Mouse (Mus musculus): ENCODE measurements at regions not wholly inside any gene's neighbourhood (a gene's known extent, or its start where the extent isn't known, plus 50 kb on each side); places are given as distances from the start of the nearest gene placed in this dataset.
A peak's percentile ranks its signal among the peaks of the same experiment; 100 is the strongest.

- H3K36me3 ChIP-seq (ENCODE audit: control insufficient read depth, insufficient read depth, low read length), result no peaks in the 10 kb centered on the region
- WGBS, result 95% methylated on average over 3 of the region's 3 CpGs
- DNase-seq, result no peak
- H3K27ac ChIP-seq (ENCODE audit: control insufficient read depth, insufficient read depth, low read length), result no peak overlapping the region
- H3K27me3 ChIP-seq (ENCODE audit: control insufficient read depth, insufficient read depth, low read length), result no peaks in the 10 kb centered on the region
- no peak overlapping the region for H3K4me3 ChIP-seq (ENCODE audit: control insufficient read depth, insufficient read depth, low read length)
- no peak for TF ChIP-seq CTCF (IDR thresholded peaks at IDR 0.05; ENCODE audit: borderline replicate concordance, control insufficient read depth, extremely low read depth, insufficient read depth, low read length, poor library complexity)
- no peak for TF ChIP-seq POLR2A (IDR thresholded peaks at IDR 0.05; ENCODE audit: control insufficient read depth, extremely low read depth, insufficient read depth, low read length, poor library complexity)
- no peaks in the 10 kb centered on the region; the same call in 1 of the 2 replicates for H3K4me1 ChIP-seq (replicated peaks; ENCODE audit: control insufficient read depth, insufficient read depth, low read length)
These were observed 447.5 kb downstream of the Gsdmc2 start for GRCm38 (mm10) chr15:63397485-63397884.

DNA sequence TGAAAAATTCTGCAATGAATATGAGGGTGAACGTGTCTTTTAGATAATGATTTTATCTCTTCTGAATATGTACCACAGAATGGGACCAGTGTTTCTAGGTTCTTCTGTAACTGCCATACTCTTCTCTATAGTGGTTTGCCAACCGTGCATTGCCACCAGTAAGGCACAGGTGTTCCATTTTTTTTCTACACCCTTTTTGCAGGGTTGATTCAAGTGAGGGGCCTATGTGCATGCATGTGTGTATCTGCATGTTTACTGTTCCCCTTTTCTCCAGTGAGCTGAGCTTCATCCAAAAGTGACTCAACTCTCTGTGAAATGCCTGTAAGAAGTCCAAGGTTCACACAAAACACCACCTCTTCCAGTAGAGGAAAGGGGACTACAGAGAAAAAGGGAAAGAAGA is 467.7 kb downstream of the Gsdmc2 start:
- DNase-seq, result peak; percentile 25
- Histone ChIP-seq H3K36me3 (ENCODE audit: control insufficient read depth, insufficient read depth, low read length) (no peaks in the 10 kb centered on the region), H3K27ac (ENCODE audit: control insufficient read depth, insufficient read depth, low read length) (peak overlapping the region; percentile 7; the same call in 1 of the 2 replicates), H3K27me3 (ENCODE audit: control insufficient read depth, insufficient read depth, low read length) (no peaks in the 10 kb centered on the region), H3K4me3 (ENCODE audit: control insufficient read depth, insufficient read depth, low read length) (no peak overlapping the region), H3K4me1 (replicated peaks; ENCODE audit: control insufficient read depth, insufficient read depth, low read length) (peaks cover 4% of the 10 kb centered on the region; the same call in 1 of the 2 replicates)
- no peak for TF ChIP-seq POLR2A (IDR thresholded peaks at IDR 0.05; ENCODE audit: control insufficient read depth, extremely low read depth, insufficient read depth, low read length, poor library complexity)
- no peak for TF ChIP-seq CTCF (IDR thresholded peaks at IDR 0.05; ENCODE audit: borderline replicate concordance, control insufficient read depth, extremely low read depth, insufficient read depth, low read length, poor library complexity)
- WGBS, result 8% methylated on average over 2 of the region's 2 CpGs

DNA sequence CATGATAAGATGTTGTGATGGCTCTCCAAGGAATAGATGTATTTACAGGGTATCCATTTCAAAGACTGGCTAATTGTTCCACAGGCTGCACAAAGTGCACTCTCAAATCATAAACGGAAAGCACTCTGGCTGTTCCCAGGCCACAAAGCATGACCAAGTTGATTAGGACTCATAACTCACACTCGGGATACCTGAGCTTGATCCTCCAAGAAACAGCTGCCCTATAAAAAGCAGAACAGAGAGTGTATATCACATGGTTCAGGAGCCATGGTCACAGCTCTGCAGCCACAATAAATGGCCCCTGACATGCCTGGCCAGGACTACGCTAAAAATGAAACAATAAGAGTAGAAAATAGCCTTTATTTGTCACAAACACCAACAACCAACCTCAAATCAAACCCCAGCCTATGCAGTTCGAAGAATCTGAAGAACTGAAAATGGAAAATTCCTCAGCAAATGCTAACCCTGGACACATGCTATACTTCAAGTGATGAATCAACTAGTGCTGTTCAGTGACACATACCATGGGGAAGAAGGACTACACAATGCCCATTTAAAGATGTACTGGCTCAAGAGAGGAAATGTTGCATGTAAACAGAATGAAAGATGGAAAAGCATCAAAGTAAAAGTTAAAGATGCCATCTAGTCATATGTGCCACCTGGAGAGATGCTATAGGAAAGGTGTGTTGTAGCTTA is 473.5 kb downstream of the Gsdmc2 start:
- 93% methylated on average over 4 of the region's 4 CpGs for WGBS
- H3K27me3 ChIP-seq (ENCODE audit: control insufficient read depth, insufficient read depth, low read length), result no peaks in the 10 kb centered on the region
- no peaks in the 10 kb centered on the region for H3K4me1 ChIP-seq (replicated peaks; ENCODE audit: control insufficient read depth, insufficient read depth, low read length)
- TF ChIP-seq CTCF (IDR thresholded peaks at IDR 0.05; ENCODE audit: borderline replicate concordance, control insufficient read depth, extremely low read depth, insufficient read depth, low read length, poor library complexity) (no peak), POLR2A (IDR thresholded peaks at IDR 0.05; ENCODE audit: control insufficient read depth, extremely low read depth, insufficient read depth, low read length, poor library complexity) (no peak)
- H3K36me3 ChIP-seq (ENCODE audit: control insufficient read depth, insufficient read depth, low read length), result no peaks in the 10 kb centered on the region
- H3K4me3 ChIP-seq (ENCODE audit: control insufficient read depth, insufficient read depth, low read length), result no peak overlapping the region
- DNase-seq, result no peak
- no peak overlapping the region for H3K27ac ChIP-seq (ENCODE audit: control insufficient read depth, insufficient read depth, low read length)

GRCm38 (mm10) chr15:63364473-63364872 is 480.5 kb downstream of the Gsdmc2 start:
- no peak for TF ChIP-seq CTCF (IDR thresholded peaks at IDR 0.05; ENCODE audit: borderline replicate concordance, control insufficient read depth, extremely low read depth, insufficient read depth, low read length, poor library complexity)
- Histone ChIP-seq H3K27me3 (ENCODE audit: control insufficient read depth, insufficient read depth, low read length) (no peaks in the 10 kb centered on the region), H3K4me3 (ENCODE audit: control insufficient read depth, insufficient read depth, low read length) (no peak overlapping the region), H3K27ac (ENCODE audit: control insufficient read depth, insufficient read depth, low read length) (no peak overlapping the region), H3K36me3 (ENCODE audit: control insufficient read depth, insufficient read depth, low read length) (no peaks in the 10 kb centered on the region), H3K4me1 (replicated peaks; ENCODE audit: control insufficient read depth, insufficient read depth, low read length) (no peaks in the 10 kb centered on the region)
- WGBS, result 93% methylated on average over 1 of the region's 1 CpGs
- no peak for DNase-seq

DNA sequence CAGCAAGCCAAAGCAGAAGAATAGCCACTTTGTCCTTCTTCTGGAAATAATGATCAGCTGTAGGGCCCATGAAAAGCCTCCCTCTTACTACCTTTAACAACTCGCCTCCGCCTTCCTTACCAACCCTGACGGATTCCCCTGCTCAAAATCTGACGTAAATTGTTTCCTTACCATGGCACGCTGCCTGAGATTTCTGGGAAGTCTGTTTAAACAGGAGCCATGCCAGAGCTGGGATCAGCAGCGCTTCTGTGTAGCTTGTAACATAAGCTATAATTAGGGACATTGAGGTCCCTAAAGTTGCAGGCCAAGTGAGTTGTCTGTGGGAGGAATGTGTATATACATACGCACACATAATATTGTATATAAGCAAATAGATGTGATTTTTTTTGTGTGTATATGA is 484.6 kb downstream of the Gsdmc2 start:
- TF ChIP-seq CTCF (IDR thresholded peaks at IDR 0.05; ENCODE audit: borderline replicate concordance, control insufficient read depth, extremely low read depth, insufficient read depth, low read length, poor library complexity) (no peak), POLR2A (IDR thresholded peaks at IDR 0.05; ENCODE audit: control insufficient read depth, extremely low read depth, insufficient read depth, low read length, poor library complexity) (no peak)
- Histone ChIP-seq H3K27ac (ENCODE audit: control insufficient read depth, insufficient read depth, low read length) (no peak overlapping the region), H3K36me3 (ENCODE audit: control insufficient read depth, insufficient read depth, low read length) (no peaks in the 10 kb centered on the region), H3K27me3 (ENCODE audit: control insufficient read depth, insufficient read depth, low read length) (no peaks in the 10 kb centered on the region), H3K4me3 (ENCODE audit: control insufficient read depth, insufficient read depth, low read length) (no peak overlapping the region), H3K4me1 (replicated peaks; ENCODE audit: control insufficient read depth, insufficient read depth, low read length) (no peaks in the 10 kb centered on the region)
- no peak for DNase-seq
- 94% methylated on average over 7 of the region's 7 CpGs for WGBS

- WGBS, result 89% methylated on average over 2 of the region's 2 CpGs
- H3K4me3 ChIP-seq (ENCODE audit: control insufficient read depth, insufficient read depth, low read length), result no peak overlapping the region
- no peaks in the 10 kb centered on the region for H3K27me3 ChIP-seq (ENCODE audit: control insufficient read depth, insufficient read depth, low read length)
- H3K27ac ChIP-seq (ENCODE audit: control insufficient read depth, insufficient read depth, low read length), result no peak overlapping the region
- H3K4me1 ChIP-seq (replicated peaks; ENCODE audit: control insufficient read depth, insufficient read depth, low read length), result no peaks in the 10 kb centered on the region
- TF ChIP-seq CTCF (IDR thresholded peaks at IDR 0.05; ENCODE audit: borderline replicate concordance, control insufficient read depth, extremely low read depth, insufficient read depth, low read length, poor library complexity) (no peak), POLR2A (IDR thresholded peaks at IDR 0.05; ENCODE audit: control insufficient read depth, extremely low read depth, insufficient read depth, low read length, poor library complexity) (no peak)
- no peak for DNase-seq
- H3K36me3 ChIP-seq (ENCODE audit: control insufficient read depth, insufficient read depth, low read length), result no peaks in the 10 kb centered on the region
These were observed 503.2 kb downstream of the Gsdmc2 start for GRCm38 (mm10) chr15:63341730-63342129.
